Mouse (Mus musculus): ENCODE data around the gene Gria2. TPM values are rescaled to one million over a fixed set of nuclear protein-coding genes. Genes with fewer than 3 reads are reported as not detected.

The Gria2 gene
- polyA plus RNA-seq, 1 experiment from 2014 or later: 94.8 TPM

DNA sequence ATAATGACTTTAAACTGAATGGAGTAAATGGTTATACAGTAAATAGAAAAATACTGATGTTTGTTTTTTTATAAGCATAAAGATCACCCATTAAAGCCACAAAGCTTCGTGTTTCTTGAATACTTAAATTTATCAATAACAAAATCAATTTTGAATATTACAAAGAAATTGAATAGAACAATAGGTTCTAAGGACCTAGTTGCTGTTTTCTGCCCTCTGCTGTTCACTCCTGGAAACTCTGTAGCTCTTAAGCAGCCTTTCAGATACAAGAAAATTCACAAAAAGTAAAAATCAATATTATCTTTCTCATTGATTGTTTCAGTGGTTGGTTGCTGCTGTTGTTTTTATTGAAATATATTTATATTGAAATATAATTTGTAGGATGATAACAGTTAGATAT is 2.7 kb upstream of the Gria2 start:
- H3K4me1 ChIP-seq (ENCODE audit: control insufficient read depth, insufficient read depth, low read length): peaks cover 8% of the 10 kb centered on the region
- no peaks in the 10 kb centered on the region for H3K27me3 ChIP-seq (replicated peaks; ENCODE audit: control insufficient read depth, insufficient read depth, low read length)
- no peaks in the 10 kb centered on the region for H3K36me3 ChIP-seq (ENCODE audit: control insufficient read depth, insufficient read depth, low read length)
- DNase-seq (ENCODE audit: low spot score) (peak; percentile 80), ATAC-seq (no peak)
- no peak overlapping the region for H3K27ac ChIP-seq (ENCODE audit: low read depth, low read length)
- no peak overlapping the region for H3K4me2 ChIP-seq (ENCODE audit: low read length)
- no peak overlapping the region for H3K4me3 ChIP-seq (ENCODE audit: low read depth, low read length)
- no peak overlapping the region for H3K9ac ChIP-seq (ENCODE audit: low read length)
- H3K9me3 ChIP-seq (replicated peaks; ENCODE audit: control insufficient read depth, low read length): no peaks in the 10 kb centered on the region
- WGBS: 5% methylated on average over 1 of the region's 1 CpGs

DNA sequence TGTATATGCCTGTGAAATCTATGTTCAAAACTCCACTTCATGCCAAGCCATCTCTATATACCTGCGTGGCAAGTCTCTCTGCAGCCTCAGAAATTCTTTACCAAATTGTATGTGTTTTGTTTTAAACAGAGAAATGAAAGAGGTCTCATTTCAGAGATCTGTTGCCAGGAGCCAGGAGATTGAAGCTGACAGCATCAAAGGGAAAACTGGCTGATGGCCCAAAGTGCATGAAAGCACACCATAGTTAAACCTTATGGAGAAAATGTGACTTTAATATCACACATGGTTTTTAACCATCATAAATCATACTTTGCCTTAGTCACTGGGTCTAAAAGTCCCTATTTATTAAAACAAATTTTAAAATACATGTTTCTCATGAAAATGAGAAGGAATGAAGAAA is 1.2 kb upstream of the Gria2 start:
- H3K4me3 ChIP-seq (ENCODE audit: low read depth, low read length): no peak overlapping the region
- WGBS: 31% methylated on average over 1 of the region's 1 CpGs

DNA sequence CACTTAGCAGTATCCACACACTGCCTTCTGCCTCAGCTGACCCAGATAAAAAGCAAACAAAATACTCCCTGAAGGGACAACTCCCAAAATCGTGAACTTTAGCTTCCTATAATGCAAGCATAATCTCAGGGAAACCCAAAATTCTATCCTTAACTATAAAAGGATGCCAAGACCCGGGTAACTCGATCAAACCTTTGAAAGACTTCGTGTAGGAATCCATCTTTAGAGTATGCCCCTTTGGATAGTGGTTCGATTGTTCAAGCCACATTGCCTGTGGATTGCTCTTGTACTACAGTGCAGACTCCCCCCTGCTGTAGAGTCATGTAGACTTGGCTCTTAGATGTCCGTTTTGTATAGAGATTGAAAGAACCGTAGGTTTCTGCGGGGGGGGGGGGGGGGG is 576 bp upstream of the Gria2 start:
- DNase-seq (ENCODE audit: low spot score) (peak; percentile 57), ATAC-seq (no peak)
- H3K9ac ChIP-seq (ENCODE audit: low read length): peak overlapping the region; percentile 83
- H3K36me3 ChIP-seq (ENCODE audit: control insufficient read depth, insufficient read depth, low read length): no peaks in the 10 kb centered on the region
- peaks cover 17% of the 10 kb centered on the region for H3K4me1 ChIP-seq (ENCODE audit: control insufficient read depth, insufficient read depth, low read length)
- H3K4me2 ChIP-seq (ENCODE audit: low read length): peak overlapping the region; percentile 73
- H3K9me3 ChIP-seq (replicated peaks; ENCODE audit: control insufficient read depth, low read length): no peaks in the 10 kb centered on the region
- H3K4me3 ChIP-seq (ENCODE audit: low read depth, low read length): peak overlapping the region; percentile 68
- peak overlapping the region; percentile 96 for H3K27ac ChIP-seq (ENCODE audit: low read depth, low read length)
- 23% methylated on average over 8 of the region's 8 CpGs for WGBS
- H3K27me3 ChIP-seq (replicated peaks; ENCODE audit: control insufficient read depth, insufficient read depth, low read length): no peaks in the 10 kb centered on the region

More for the DNA sequence above, 1.2 kb upstream of the Gria2 start:
- Histone ChIP-seq H3K36me3 (ENCODE audit: control insufficient read depth, insufficient read depth, low read length) (no peaks in the 10 kb centered on the region), H3K9ac (ENCODE audit: low read length) (no peak overlapping the region), H3K4me1 (ENCODE audit: control insufficient read depth, insufficient read depth, low read length) (peaks cover 12% of the 10 kb centered on the region), H3K9me3 (replicated peaks; ENCODE audit: control insufficient read depth, low read length) (no peaks in the 10 kb centered on the region), H3K27me3 (replicated peaks; ENCODE audit: control insufficient read depth, insufficient read depth, low read length) (no peaks in the 10 kb centered on the region), H3K27ac (ENCODE audit: low read depth, low read length) (no peak overlapping the region), H3K4me2 (ENCODE audit: low read length) (peak overlapping the region; percentile 73; the same call in 1 of the 2 replicates)
- peak; percentile 54 for DNase-seq (ENCODE audit: low spot score)
- ATAC-seq: no peak

DNA sequence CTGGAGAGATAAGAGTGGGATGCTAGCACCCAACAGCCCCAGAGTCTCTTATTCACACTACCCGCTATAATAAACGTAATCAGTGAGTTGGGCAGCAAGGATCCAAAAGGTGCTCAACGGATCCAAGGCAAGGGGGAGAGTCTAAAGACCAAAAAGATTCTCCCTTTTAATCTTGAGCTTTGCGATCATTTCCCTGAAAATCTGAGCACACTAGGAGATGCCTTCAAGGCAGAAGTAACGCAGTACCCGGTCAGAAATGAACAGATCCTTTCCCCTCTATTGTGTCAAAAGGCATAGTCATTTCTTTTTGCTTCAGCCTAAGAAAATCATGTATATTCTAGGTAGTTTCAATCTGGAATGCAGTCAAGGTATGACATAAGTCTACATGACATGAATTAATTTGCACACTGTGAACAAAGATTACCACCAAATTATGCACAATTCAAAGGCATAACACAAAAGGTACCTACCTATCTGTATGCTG is 766 bp downstream of the Gria2 start:
- Histone ChIP-seq H3K27ac (ENCODE audit: low read depth, low read length) (peak overlapping the region; percentile 96), H3K9me3 (replicated peaks; ENCODE audit: control insufficient read depth, low read length) (no peaks in the 10 kb centered on the region), H3K36me3 (ENCODE audit: control insufficient read depth, insufficient read depth, low read length) (no peaks in the 10 kb centered on the region), H3K4me3 (ENCODE audit: low read depth, low read length) (peak overlapping the region; percentile 68), H3K4me1 (ENCODE audit: control insufficient read depth, insufficient read depth, low read length) (peaks cover 22% of the 10 kb centered on the region), H3K27me3 (replicated peaks; ENCODE audit: control insufficient read depth, insufficient read depth, low read length) (no peaks in the 10 kb centered on the region), H3K9ac (ENCODE audit: low read length) (peak overlapping the region; percentile 83), H3K4me2 (ENCODE audit: low read length) (peak overlapping the region; percentile 73)
- ATAC-seq: no peak
- peak; percentile 51 for DNase-seq (ENCODE audit: low spot score)
- WGBS: 2% methylated on average over 6 of the region's 6 CpGs

DNA sequence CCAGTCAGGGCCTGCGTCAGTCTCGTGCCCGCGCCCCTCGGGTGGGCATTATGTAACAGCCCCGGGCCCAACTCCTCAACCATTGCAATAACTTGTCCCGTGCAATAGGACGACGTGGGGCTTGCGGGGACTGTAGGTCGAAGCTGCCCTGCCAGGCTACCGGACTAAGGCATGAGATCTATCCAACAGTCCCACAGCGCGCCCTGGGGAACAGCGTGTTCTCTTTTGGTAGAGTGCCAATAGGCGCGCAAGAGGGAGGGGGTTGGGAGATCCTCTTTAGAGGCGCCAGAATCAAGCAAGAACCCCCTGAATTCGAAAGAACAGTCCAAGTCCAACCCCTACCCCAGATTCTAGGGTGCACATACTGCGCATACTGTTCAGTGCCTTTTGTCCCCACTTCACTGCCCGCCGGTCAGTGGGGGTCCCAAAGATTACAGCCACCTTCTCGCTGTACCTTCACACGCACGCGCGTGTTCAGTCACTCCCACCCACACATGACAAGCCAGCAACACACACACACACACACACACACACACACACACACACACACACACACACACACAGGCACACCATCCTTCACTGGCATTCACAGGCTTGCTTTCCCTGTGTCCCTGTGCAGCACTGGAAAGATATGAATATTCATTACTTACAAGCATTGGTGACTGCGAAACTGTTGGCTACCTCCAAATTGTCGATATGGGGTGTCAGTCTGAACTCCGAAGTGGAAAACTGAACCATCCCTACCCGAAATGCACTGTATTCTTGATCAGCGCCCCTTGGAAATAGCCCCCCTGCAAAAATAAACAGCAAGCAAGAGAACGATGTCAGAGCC is 1.4 kb downstream of the Gria2 start:
- 2% methylated on average over 33 of the region's 33 CpGs for WGBS
- Histone ChIP-seq H3K27me3 (replicated peaks; ENCODE audit: control insufficient read depth, insufficient read depth, low read length) (no peaks in the 10 kb centered on the region), H3K9ac (ENCODE audit: low read length) (peak overlapping the region; percentile 83)

DNA sequence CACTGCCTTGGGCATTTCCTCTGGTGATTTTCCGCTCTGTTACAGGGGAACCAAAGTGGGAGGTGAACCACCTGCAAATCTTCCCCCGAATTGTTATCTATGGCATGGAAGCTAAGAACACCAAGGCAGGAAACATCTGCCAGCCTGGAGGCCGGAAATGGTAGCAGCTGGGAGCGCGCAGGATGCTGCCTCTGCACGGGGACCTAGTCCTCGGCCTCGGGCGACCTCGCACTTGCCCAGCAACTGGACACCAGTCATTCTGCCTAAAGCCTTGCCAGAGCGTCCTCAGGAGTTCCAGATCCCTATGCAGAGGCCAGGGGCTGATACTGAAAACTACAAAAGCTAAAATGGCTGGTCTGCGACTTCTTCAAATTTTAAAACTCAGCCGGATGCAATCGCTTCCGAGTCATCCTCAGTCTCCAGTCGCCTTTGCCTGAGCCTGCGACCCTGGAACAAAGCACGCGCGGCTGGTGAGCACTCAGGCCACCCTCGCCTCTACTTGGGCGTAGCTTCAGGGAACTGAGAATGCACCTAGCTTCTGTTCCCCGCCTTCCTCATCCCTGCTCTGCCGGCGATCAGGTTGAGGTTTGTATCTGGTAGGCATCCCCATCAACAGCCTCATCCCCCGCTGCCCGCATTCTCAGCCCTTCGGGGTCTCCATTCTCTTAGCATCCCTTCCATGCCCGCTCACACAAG is 2.2 kb downstream of the Gria2 start:
- Histone ChIP-seq H3K4me1 (ENCODE audit: control insufficient read depth, insufficient read depth, low read length) (peaks cover 22% of the 10 kb centered on the region), H3K4me2 (ENCODE audit: low read length) (peak overlapping the region; percentile 73), H3K9ac (ENCODE audit: low read length) (peak overlapping the region; percentile 83), H3K4me3 (ENCODE audit: low read depth, low read length) (peak overlapping the region; percentile 68), H3K9me3 (replicated peaks; ENCODE audit: control insufficient read depth, low read length) (no peaks in the 10 kb centered on the region), H3K36me3 (ENCODE audit: control insufficient read depth, insufficient read depth, low read length) (no peaks in the 10 kb centered on the region), H3K27ac (ENCODE audit: low read depth, low read length) (peak overlapping the region; percentile 96), H3K27me3 (replicated peaks; ENCODE audit: control insufficient read depth, insufficient read depth, low read length) (no peaks in the 10 kb centered on the region)
- DNase-seq (ENCODE audit: low spot score) (peak; percentile 49), ATAC-seq (peak; percentile 22)
- 1% methylated on average over 29 of the region's 29 CpGs for WGBS

More for the DNA sequence above, 1.4 kb downstream of the Gria2 start:
- DNase-seq (ENCODE audit: low spot score): peak; percentile 86
- Histone ChIP-seq H3K9me3 (replicated peaks; ENCODE audit: control insufficient read depth, low read length) (no peaks in the 10 kb centered on the region), H3K36me3 (ENCODE audit: control insufficient read depth, insufficient read depth, low read length) (no peaks in the 10 kb centered on the region), H3K27ac (ENCODE audit: low read depth, low read length) (peak overlapping the region; percentile 96), H3K4me3 (ENCODE audit: low read depth, low read length) (peak overlapping the region; percentile 68), H3K4me2 (ENCODE audit: low read length) (peak overlapping the region; percentile 73), H3K4me1 (ENCODE audit: control insufficient read depth, insufficient read depth, low read length) (peaks cover 22% of the 10 kb centered on the region)
- peak; percentile 58 for ATAC-seq

DNA sequence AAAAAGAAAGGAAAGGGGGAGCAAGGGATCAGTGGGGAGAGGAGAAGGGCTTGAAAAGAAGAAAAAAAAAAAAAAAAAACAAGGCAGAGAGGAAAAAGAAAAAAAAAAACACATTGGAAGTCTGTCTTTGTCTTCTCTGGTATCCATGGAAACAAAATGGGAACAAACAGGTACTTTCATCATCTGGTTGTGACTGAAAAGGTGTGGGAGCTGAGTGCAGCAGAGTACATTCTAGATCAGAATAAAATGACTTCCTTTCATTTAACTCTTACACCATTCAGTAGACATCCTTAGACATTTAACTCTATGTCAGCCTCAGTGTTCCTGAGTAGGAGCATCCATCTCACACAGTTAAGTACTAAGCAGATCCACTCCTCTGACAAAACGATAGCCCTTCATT is 4.7 kb downstream of the Gria2 start:
- Histone ChIP-seq H3K4me1 (ENCODE audit: control insufficient read depth, insufficient read depth, low read length) (peaks cover 15% of the 10 kb centered on the region; the same call in 1 of the 2 replicates), H3K4me3 (ENCODE audit: low read depth, low read length) (peak overlapping the region; percentile 14), H3K4me2 (ENCODE audit: low read length) (peak overlapping the region; percentile 73), H3K27me3 (replicated peaks; ENCODE audit: control insufficient read depth, insufficient read depth, low read length) (no peaks in the 10 kb centered on the region), H3K9me3 (replicated peaks; ENCODE audit: control insufficient read depth, low read length) (no peaks in the 10 kb centered on the region), H3K36me3 (ENCODE audit: control insufficient read depth, insufficient read depth, low read length) (no peaks in the 10 kb centered on the region), H3K9ac (ENCODE audit: low read length) (no peak overlapping the region), H3K27ac (ENCODE audit: low read depth, low read length) (no peak overlapping the region)
- DNase-seq (ENCODE audit: low spot score): peak; percentile 39
- ATAC-seq: no peak
- 24% methylated on average over 1 of the region's 1 CpGs for WGBS

DNA sequence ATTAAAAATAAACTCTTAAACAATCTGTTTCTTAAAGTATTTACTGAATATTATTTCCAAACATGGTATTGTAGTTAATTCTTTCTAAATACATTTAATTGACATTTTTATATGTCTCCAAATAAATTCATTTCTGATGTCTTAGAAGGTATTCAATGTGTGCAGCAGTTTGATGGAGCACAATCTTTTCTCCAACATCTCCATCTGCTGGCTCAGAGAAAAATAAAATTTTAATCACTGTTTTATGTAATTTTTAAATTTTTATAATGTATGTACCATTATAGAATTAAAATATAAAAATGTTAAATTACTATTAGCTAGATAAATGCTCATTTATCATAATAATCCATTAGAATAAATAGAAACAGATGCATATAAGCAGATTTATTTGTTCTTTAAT is 5.9 kb downstream of the Gria2 start:
- Histone ChIP-seq H3K9ac (ENCODE audit: low read length) (no peak overlapping the region), H3K4me2 (ENCODE audit: low read length) (no peak overlapping the region), H3K27ac (ENCODE audit: low read depth, low read length) (no peak overlapping the region), H3K36me3 (ENCODE audit: control insufficient read depth, insufficient read depth, low read length) (no peaks in the 10 kb centered on the region), H3K27me3 (replicated peaks; ENCODE audit: control insufficient read depth, insufficient read depth, low read length) (no peaks in the 10 kb centered on the region), H3K9me3 (replicated peaks; ENCODE audit: control insufficient read depth, low read length) (no peaks in the 10 kb centered on the region), H3K4me3 (ENCODE audit: low read depth, low read length) (no peak overlapping the region), H3K4me1 (ENCODE audit: control insufficient read depth, insufficient read depth, low read length) (peaks cover 15% of the 10 kb centered on the region; the same call in 1 of the 2 replicates)
- DNase-seq (ENCODE audit: low spot score) (peak; percentile 23), ATAC-seq (no peak)
